Mouse (Mus musculus) lung, adult 2 months (tissue): ENCODE data around the gene Mlec.

Source experiments
- CTCF ChIP-seq: fragments of 200-500 bp; IDR thresholded peaks from 2 replicates; pipeline ENCODE4 v1.5.1; 2011; ENCODE audit warnings: mild to moderate bottlenecking, low read length, control low read depth; ENCODE audit not compliant: insufficient read depth
- POLR2A ChIP-seq: fragments of 200-500 bp; IDR thresholded peaks from 2 replicates; pipeline ENCODE4 v1.6.1; 2011; ENCODE audit warnings: low read depth, mild to moderate bottlenecking, control low read depth, low read length, borderline replicate concordance; ENCODE audit errors: extremely low read depth

DNA sequence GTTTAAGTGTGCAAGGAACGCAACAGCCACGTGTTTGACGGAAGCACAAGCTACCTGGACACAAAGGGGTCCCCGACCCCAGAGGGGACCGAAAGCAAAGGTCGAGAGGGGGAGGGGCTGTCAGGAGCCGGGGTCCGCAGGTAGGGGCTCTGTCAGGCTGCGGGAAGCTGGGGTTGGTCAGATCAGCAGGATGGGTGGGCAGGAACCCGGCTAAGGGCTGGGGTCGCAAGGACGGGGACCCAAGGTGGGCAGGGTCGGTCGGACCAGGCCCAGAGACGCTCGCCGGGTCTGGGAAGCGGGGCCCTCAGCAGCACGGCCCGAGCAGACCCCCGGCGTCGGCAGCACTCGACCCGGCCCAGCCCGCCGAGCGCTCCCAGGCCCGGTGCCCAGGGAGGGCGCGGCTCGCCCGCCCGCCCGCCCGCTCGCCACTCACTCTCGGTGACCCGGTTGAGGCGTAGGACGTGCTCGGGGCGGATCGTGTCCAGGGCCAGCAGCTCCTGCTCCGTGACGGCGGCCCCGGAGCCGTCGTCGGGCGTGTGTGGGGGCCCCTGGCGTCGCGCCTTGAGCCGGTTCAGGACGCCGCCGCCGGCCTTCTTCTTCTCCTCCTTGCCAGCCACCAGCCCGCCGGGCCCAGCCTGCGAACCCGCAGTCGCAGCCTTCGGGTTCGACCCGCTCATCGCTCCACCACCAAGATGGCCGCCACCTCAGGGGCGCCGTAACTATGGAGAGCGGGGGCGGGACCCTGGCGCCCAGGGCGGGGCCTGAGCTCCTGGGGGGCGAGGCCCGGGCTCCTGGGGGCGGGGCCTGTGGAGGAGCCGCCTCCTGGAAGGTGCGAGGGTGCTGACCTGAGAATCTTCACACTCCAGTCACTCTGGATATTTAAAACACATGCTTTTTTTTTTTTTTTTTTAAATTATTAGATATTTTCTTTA lies 23.5 kb downstream of the Mlec start, which contains the start of gene Unc119b:
- TF ChIP-seq CTCF (no peak), POLR2A (peak; percentile 52; the same call in 1 of the 2 replicates)
